Mouse (Mus musculus) natural killer cell, adult 2 months (primary cell): ENCODE data around the gene Steap2.

ENCODE experiments used
- DNase-seq, 2 experiments: peaks; one replicate each; pipeline ENCODE4 v3.0.0; 2022; ENCODE audit warnings: low spot score in 2 of 2

The Steap2 gene

DNA sequence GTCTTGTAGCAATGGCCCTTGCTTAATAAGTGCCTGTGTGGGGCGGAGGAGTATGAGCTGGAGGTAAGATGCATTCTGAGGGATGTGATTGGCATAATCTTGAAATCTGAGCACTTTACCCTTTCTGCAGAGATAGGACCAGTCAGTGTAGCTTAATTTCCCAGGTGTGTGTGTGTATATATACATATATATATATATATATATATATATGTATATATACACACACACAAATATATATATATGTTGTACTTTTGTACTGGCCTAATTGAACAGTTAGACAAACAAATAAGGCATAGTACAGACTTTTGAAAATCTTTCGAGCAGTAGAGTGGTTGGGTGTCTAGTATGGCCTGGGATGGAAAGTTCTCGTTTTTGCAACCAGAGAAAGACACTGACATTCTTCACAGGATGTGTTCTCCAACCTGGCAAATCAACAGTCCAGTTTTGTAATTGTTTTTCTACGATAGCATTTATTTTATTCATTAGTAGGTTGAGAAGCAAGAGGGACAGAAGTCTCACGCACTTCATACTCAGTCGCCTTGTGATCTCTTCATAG, 29.9 kb downstream of the Steap2 start:
- DNase-seq: no peak

DNA sequence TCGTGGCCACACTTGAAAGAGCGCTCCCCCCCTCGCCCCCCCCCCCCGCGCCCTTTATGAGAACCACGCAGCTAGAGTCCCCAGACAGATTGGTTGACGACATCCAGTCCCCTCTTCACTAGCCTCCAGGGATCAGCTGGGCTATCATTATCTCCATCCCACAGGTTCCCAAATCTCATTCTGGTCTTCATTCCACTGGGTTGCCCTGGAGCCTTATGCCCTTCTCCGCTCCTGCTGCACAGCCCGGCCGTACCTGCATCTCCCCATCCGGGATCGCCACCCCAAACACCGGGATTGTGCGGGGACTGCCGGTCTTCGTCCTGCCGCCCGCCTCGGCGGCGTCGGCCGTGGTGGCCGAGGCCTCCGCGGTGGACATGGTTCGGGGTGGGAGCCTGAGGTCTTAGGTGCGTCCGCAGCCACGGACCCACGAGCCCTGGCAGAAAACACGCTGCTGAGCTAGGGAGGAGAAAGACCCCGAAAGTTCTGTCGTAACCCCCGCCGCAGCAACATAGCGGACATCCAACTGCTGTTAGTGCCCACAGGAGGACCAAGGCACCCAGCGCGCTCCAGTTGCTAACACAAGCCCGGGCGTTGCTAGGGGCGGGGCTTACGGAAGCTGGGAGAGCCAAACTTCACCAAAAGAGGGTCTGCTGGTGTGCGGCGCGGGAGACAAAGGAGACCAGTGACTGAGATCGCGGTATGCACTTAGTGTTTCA, 30.6 kb downstream of the Steap2 start, which contains the start of gene Cfap69:
TSS of gene Cfap69 (minus strand) at position 585 of the 716 bp plus-strand sequence.
- no peak for DNase-seq

GRCm38 (mm10) chr5:5663057-5663456, 31.3 kb downstream of the Steap2 start:
- no peak for DNase-seq

GRCm38 (mm10) chr5:5658680-5659079, 35.7 kb downstream of the Steap2 start:
- no peak for DNase-seq

DNA sequence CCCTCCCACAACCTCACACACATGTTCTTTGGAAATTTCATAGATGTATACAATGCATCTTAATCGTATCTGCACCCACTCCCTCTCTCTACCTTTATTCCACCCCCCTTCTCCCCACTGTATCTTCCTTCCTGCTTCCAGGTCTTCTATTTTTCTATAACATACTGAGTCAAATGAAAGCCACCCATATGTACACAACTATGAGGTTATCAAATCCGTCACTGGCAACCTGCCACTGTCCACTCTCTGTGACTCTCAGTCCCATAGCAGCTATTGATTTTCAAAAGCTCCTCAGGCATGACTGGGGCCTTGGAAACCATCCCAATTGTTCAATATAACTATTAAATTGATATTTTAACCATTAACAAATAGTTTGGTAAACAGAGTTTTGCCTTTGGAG, 36.4 kb downstream of the Steap2 start:
- no peak for DNase-seq

GRCm38 (mm10) chr5:5648817-5649569, 45.4 kb downstream of the Steap2 start:
- no peak for DNase-seq

GRCm38 (mm10) chr5:5646173-5646572, 48.2 kb downstream of the Steap2 start:
- no peak for DNase-seq

GRCm38 (mm10) chr5:5638496-5638895, 55.9 kb downstream of the Steap2 start:
- no peak for DNase-seq

- DNase-seq: no peak
These were observed 68.9 kb downstream of the Steap2 start for GRCm38 (mm10) chr5:5625491-5625890.

DNA sequence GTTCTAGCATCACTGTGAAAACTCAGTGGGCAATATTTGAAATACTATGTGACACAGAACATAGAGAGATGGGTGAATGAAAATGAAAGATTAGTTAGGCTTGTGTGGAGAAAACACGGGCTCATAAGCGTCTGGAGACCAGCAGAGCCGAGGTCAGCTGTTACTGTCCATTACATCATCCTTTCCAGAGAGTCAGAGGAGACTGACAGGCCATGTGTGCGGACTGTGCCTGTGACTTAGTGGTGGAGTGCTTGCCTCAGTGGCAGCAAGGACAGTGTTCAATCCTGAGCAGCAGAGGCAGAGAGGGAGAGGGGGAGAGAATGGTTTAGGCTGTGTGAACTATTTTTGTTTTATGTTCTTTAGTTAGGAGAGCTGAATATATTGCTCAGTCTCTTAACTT, 76.0 kb downstream of the Steap2 start:
- no peak for DNase-seq
